Mouse (Mus musculus) embryonic fibroblast, embryonic 13.5 days (primary cell): ENCODE measurements around the gene Rbm33.

Source experiments
- CTCF ChIP-seq: IDR thresholded peaks from 2 replicates; pipeline ENCODE4 v1.5.1; 2011; ENCODE audit warnings: mild to moderate bottlenecking, control low read depth, low read length, moderate library complexity, borderline replicate concordance; ENCODE audit not compliant: insufficient read depth
- POLR2A ChIP-seq: IDR thresholded peaks from 2 replicates; pipeline ENCODE4 v1.6.1; 2011; ENCODE audit warnings: low read depth, mild to moderate bottlenecking, control low read depth, low read length, moderate library complexity

DNA sequence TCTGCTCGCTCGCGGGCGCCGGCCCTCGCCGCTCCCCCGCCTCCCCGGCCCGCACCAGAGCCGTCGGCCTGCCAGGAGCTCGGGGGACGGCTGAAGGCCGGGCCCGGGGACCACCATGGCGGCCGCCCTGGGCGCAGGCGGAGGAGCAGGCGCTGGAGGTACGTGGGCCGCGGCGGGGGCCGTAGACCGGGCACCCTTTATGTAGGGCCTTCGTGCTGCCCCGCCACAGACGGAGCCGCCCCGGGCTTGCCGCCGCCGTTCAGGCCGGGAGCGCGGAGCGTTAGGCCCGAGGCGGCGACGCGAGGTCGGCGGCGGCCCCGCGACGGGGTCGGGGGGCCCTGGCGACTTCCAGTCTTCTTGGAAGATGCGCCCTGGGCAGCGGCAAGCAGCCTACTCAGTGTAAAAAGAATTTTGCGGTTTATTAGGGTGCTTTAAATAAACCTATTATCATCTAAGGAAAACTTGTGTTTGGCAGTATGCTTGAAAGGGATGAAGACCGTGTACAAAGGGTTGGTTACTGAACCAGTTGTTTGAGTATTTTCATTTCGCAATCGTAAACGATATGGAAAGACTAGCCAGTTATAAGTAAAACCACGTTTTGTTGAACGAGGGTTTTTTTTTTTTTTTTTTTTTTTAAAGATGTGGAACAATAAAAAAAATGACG is 464 bp downstream of the Rbm33 start:
- no peak for TF ChIP-seq CTCF
- no peak for TF ChIP-seq POLR2A
